Mouse (Mus musculus): ENCODE data around the gene Golm1.
"Not testable (repeated sequence)": the region's sequence is repeated elsewhere in the genome, so short reads cannot be mapped to it uniquely, and the experiment has no call there.

Gene Golm1

DNA sequence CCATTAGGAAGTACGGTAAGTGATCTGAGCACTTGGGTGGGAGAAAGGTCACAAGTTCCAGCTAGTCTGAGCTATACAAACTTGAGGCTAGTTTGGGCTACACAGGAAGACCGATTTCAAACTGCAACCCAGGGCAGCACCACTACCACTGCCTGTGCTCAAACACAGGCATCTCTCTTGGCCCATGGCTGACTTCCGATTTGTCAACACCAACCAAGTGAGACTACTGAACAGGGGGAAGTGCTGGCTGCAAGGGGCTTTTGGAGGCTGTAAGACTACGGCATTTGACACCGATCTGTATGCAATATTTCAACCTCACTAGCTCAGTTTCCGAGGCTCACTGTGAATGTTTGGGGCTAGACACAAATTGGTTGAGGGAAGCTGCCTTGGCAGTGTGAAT is 28.1 kb downstream of the Golm1 start:
- no peak for DNase-seq (ENCODE audit: low spot score)

GRCm38 (mm10) chr13:59646674-59647244 is 28.9 kb downstream of the Golm1 start:
- peak; percentile 52 for DNase-seq (ENCODE audit: low spot score)

DNA sequence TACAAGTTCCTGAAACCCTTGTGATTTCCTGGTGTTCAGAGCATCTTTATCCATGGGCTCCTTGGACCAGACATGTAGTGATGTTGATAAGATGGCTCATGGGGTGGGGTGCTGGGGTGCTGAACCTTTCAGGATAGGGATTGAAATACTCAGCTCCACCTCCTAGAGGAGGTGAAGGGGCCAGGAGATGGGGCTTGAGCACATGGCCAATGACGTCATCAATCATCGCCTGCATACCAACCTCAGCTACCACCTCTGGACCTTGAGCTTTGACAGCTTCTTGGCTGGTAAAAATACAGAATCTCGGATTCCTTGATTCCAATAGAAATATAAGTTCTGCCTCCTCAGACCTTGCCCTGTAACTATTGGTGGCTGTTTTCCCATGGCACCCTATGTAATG is 30.1 kb downstream of the Golm1 start:
- DNase-seq (ENCODE audit: low spot score) = no peak

DNA sequence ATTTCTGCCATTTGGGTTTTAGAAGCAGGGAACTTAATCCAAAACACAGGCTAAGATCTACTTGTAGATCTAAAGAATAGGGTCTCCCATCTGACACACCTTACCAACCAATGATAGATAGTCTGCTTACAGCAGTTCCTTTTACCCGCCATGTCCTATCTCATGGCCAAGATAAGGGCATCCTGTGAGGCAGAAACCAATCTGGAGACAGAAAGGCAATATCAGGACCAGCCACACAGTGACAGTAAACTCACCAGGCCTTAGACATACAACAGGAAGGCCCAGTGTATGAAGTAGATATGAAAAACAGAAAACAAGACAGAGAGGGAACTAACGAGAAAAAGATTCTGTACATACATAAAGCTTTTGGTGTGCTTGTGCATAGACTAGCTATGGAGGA is 32.8 kb downstream of the Golm1 start:
- no peak for DNase-seq (ENCODE audit: low spot score)

DNA sequence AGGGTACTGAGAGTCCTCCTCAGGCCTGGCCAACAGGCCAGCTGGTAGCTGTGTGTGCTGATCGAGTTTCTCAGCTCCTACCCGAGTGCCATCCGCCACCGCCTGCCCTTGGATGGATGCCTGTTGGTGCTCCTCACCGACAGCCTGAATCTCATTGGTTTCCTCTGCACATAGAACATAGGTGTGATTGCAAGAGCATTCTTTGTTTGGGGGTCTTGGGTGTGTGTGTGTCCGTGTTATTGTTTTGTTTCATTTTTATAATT is 35.5 kb downstream of the Golm1 start:
- DNase-seq (ENCODE audit: low spot score) = no peak

GRCm38 (mm10) chr13:59639368-59640177 is 36.0 kb downstream of the Golm1 start:
- peak; percentile 39 for DNase-seq (ENCODE audit: low spot score)

DNA sequence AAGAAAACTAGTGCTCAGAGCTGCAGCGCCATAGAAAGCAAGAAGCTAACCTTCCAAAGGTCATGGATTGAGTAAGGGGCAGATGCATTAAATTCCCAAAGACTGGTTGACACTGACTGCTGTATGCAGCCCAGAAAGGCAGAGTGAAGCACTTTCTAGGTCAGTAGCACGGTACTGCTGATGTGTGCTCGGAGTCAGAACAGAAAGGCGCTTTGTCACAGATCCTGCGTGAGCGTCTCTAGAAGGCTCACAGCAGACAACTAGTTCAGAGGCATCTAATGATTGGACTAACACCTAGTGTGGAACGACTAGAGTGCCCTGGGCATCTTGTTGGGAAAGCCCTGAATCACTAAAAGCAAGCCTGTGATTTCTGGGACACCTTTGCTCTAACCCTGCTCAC is 37.8 kb downstream of the Golm1 start:
- DNase-seq (ENCODE audit: low spot score) = no peak

DNA sequence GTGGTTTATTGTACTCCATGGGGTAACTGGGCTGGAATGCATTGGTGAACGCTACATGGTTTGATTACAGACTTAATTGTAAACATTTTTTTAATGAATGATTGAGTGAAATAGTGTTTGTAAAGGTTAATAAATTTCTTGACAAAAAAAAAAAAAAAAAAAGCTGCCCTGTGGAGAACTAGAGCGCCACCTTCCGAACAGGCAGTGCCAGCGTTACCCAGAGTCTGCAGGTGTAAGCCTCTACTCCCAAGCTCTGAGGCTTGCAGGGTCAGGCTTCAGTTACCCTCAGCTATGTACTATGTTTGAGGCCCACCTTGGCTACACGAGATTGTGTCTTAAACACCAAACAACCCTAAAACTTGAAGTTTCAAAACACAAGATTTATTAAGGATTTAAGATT is 41.0 kb downstream of the Golm1 start:
- DNase-seq (ENCODE audit: low spot score) = no peak

- no peak for DNase-seq (ENCODE audit: low spot score)
Observed at GRCm38 (mm10) chr13:59626739-59627138, 48.9 kb downstream of the Golm1 start.

- no peak for DNase-seq (ENCODE audit: low spot score)
Observed at GRCm38 (mm10) chr13:59624903-59625302, 50.7 kb downstream of the Golm1 start.

GRCm38 (mm10) chr13:59624389-59624788 is 51.2 kb downstream of the Golm1 start:
- no peak for DNase-seq (ENCODE audit: low spot score)

DNA sequence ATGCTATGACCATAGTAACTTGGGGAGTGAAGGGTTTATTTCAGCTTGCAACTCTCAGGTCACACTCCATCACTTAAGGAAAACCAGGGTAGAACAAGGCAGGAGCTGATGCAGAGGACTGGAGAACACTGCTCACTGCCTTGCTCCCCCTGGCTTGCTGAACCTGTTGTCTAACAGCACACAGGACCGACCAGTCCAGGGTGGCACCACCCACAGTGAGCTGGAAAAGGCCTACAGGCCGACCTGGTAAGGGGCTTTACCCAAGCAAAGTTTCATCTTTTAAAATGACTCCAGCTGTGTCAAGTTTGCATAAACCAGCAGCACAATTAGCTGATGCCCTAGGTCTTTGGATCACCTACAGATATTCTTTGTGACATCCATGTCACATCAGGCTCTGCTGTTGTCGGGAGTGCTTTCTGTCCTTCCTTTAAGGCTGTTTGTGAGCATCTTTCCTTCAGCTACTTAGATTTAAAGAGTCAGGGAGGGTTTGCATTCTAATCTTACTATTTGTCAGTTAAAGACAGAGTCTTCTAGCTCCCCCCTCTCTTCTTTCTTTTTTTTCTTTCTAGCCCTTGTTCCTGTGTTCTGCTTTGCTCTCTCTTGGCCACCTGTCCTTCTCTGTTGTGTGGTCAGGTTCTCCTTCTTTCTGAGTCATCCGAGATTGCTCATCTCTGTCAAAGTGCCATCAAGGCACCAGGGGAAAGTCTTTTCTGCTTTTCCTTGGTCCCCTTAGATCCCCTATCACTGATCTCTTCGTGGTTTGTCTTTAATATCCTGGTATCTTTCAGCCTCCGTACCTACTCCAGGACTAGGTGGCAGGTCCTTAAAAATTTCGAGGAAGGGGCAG is 53.7 kb downstream of the Golm1 start:
- no peak for DNase-seq (ENCODE audit: low spot score)

- no peak for DNase-seq (ENCODE audit: low spot score)
Observed at GRCm38 (mm10) chr13:59618463-59618862, 57.1 kb downstream of the Golm1 start.

DNA sequence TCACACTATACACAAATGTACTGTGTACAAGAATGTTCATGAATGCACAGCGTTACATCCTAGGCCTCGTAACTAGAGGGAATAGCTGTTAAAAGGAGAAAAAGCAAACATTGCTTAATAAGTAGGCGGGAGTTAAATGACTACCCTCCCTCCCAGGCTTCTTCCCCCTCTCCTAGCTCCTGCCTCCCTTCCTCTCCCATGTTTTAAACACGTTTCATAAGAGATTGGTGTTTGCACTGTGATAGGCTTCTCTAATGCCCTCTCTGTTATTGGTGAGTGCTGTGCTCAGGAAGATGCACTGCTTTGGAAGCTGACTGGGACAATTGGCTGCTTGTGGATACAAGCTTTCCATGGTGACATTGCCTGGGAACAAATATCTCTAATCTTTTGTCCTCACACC is 60.1 kb downstream of the Golm1 start:
- DNase-seq (ENCODE audit: low spot score) = no peak

DNA sequence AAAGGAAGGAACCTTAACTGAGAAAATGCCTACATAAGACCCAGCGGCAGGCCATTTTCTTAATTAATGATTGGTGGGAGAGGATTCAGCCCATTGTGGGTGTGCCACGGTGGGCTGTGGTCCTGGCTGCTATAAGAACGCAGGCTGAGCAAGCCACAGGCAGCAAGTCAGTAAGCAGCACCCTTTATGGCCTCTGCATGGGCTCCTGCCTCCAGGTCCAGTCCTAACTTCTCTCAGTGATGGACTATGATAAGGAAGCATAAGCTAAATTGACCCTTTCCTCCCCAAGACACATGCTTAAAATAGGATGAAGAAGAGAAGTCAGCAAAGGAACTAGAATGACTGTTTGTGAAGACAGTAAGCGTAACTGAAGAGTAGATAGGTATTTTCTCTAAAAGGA is 60.5 kb downstream of the Golm1 start:
- no peak for DNase-seq (ENCODE audit: low spot score)

DNA sequence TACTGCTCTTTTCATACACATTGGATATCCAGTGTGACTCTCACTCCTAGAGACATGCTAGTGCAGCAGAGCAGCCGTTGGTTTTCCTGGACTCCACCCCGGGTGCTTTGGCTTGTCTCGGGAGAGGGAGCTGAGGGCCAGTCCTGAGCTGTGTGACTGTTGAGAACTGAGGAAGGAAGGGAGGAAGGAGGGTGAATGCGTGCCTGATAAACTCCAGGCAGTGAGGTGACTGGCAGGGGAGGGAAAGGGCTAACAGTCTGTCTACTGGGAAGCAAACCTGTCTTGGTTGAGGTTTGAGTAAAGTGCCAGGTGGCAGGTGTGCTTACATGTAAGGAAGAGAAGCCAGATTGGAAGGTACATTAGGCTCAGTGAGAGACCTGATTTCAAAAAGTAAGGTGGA is 61.7 kb downstream of the Golm1 start:
- no peak for DNase-seq (ENCODE audit: low spot score)

DNA sequence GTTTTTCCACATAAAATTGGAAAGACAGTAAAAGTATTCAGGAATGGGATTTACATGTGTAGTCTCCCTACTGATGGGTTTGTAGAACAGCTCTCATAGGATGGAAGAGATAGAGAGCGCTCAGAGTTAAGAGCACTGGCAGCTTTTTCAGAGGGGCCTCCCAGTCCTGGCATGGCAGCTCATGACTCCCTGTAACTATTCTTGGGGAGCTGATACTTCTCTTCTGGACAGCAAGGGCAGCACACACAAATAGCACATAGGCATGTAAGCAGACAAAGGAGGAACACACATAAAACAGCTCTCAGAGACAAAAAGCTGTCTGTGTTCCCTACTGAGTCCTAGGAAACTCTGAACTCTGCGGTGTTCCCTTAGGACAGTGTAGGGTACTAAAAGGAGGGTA is 65.2 kb downstream of the Golm1 start:
- DNase-seq (ENCODE audit: low spot score) = no peak

GRCm38 (mm10) chr13:59609885-59610284 is 65.7 kb downstream of the Golm1 start:
- DNase-seq (ENCODE audit: low spot score) = no peak

DNA sequence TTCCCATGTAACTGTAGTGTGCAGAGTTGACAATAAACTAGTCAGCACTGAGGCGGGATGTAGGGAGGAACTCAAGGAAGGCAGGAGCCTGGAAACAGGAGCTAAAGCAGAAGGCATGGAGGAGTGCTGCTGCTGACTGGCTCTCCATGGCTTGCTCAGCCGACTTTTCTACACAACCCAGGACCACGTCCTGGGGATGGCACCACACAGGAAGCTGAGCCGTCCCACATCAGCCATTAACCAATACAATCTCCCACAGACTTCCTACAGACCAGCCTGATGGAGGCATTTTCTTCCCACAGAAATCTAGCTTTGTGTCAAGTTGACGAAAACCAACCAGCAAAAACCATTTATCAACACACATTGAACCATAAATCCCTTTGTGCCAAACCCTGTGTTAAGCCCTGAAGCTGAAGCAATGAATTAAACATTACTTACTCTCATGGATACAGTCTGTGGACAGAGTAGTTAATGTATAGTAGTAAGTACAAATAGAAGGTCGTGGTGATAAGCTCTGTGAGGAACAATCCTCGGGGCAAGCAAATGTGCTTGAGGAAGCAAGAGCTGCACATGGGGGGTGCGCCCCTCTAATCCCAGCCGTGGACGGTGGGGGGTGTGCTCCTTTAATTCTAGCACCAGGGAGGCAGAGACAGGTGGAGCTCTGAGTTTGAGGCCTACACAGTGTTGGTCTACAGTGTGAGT is 70.2 kb downstream of the Golm1 start:
- DNase-seq (ENCODE audit: low spot score) = no peak

GRCm38 (mm10) chr13:59604511-59604910 is 71.1 kb downstream of the Golm1 start:
- no peak for DNase-seq (ENCODE audit: low spot score)

GRCm38 (mm10) chr13:59603096-59603495 is 72.5 kb downstream of the Golm1 start:
- DNase-seq (ENCODE audit: low spot score) = no peak

DNA sequence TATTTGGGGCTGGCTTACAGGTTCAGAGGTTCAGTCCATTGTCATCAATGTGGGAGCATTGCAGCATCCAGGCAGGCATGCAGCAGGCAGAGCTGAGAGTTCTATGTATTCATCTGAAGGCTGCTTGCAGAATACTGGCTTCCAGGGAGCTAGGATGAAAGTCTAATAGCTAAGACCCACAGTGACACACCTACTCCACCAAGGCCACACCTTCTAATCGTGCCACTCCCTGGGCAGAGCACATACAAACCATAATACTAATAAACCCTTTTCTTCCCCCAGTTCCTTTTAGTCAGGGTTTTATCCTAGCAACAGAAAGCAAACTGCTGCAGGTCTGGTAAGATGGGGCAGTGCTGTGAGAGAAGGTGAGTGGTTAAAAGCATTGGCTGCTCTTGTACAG is 83.0 kb downstream of the Golm1 start:
- DNase-seq (ENCODE audit: low spot score) = no peak

DNA sequence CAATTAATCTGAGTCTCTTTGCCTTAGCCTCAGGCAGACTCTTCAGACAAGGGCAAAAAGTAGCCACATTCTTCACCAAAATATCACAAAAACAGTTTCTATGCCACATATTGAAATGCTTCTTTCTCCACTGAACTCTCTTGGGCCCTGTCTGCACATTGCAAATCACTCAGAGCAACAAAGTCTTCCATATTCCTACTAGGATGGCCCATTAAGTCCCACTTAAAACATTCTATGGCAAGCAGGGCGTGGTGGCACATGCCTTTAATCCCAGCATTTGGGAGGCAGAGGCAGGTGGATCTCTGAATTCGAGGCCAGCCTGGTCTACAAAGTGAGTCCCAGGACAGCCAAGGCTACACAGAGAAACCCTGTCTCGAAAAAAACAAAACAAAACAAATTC is 83.6 kb downstream of the Golm1 start:
- DNase-seq (ENCODE audit: low spot score) = not testable (repeated sequence)

Data from testis, postnatal 10 days (tissue).